Mouse (Mus musculus) ovary, postnatal 10 days (tissue): ENCODE measurements around the gene Tmem44.

ENCODE experiments used
- DNase-seq: peaks from one replicate; pipeline ENCODE4 v3.0.0; 2022; ENCODE audit warnings: low spot score

Gene Tmem44

GRCm38 (mm10) chr16:30552621-30553338 lies 2.1 kb upstream of the Tmem44 start:
- DNase-seq = peak; percentile 56

GRCm38 (mm10) chr16:30549966-30550747 lies 485 bp downstream of the Tmem44 start:
- DNase-seq = peak; percentile 79

- no peak for DNase-seq
These were observed 1.1 kb downstream of the Tmem44 start for GRCm38 (mm10) chr16:30549516-30549915.

- no peak for DNase-seq
These were observed 2.4 kb downstream of the Tmem44 start for GRCm38 (mm10) chr16:30548291-30548690.

- no peak for DNase-seq
These were observed 5.9 kb downstream of the Tmem44 start for GRCm38 (mm10) chr16:30544693-30545092.

GRCm38 (mm10) chr16:30543386-30543785 lies 7.3 kb downstream of the Tmem44 start:
- DNase-seq = no peak

- no peak for DNase-seq
These were observed 7.8 kb downstream of the Tmem44 start for GRCm38 (mm10) chr16:30542826-30543225.

GRCm38 (mm10) chr16:30540107-30541001 lies 10.3 kb downstream of the Tmem44 start:
- no peak for DNase-seq

GRCm38 (mm10) chr16:30539433-30539832 lies 11.2 kb downstream of the Tmem44 start:
- no peak for DNase-seq

- DNase-seq = no peak
These were observed 15.6 kb downstream of the Tmem44 start for GRCm38 (mm10) chr16:30535075-30535474.

GRCm38 (mm10) chr16:30533592-30533991 lies 17.1 kb downstream of the Tmem44 start:
- DNase-seq = no peak

- no peak for DNase-seq
These were observed 17.7 kb downstream of the Tmem44 start for GRCm38 (mm10) chr16:30532929-30533328.

GRCm38 (mm10) chr16:30531761-30532406 lies 18.8 kb downstream of the Tmem44 start:
- DNase-seq = no peak

GRCm38 (mm10) chr16:30530815-30531214 lies 19.8 kb downstream of the Tmem44 start:
- DNase-seq = no peak

- DNase-seq = no peak
These were observed 22.3 kb downstream of the Tmem44 start for GRCm38 (mm10) chr16:30528386-30528785.

- DNase-seq = no peak
These were observed 22.8 kb downstream of the Tmem44 start for GRCm38 (mm10) chr16:30527889-30528288.

- DNase-seq = no peak
These were observed 24.9 kb downstream of the Tmem44 start for GRCm38 (mm10) chr16:30525756-30526155.

GRCm38 (mm10) chr16:30524481-30524880 lies 26.2 kb downstream of the Tmem44 start:
- no peak for DNase-seq

- no peak for DNase-seq
These were observed 28.2 kb downstream of the Tmem44 start for GRCm38 (mm10) chr16:30522253-30522940.

- DNase-seq = no peak
These were observed 29.5 kb downstream of the Tmem44 start for GRCm38 (mm10) chr16:30521147-30521546.

- DNase-seq = peak; percentile 58
These were observed 30.2 kb downstream of the Tmem44 start for GRCm38 (mm10) chr16:30520361-30520823.
